Mouse (Mus musculus) liver, postnatal 0 days (tissue): ENCODE measurements at regions not wholly inside any gene's neighbourhood (a gene's known extent, or its start where the extent isn't known, plus 50 kb on each side); places are given as distances from the start of the nearest gene placed in this dataset.

ENCODE experiments used
- CTCF ChIP-seq: sonication (generic); IDR thresholded peaks from 2 replicates; pipeline ENCODE4 v1.5.1; 2016; ENCODE audit warnings: antibody characterized with exemption, low read depth
- EP300 ChIP-seq: IDR thresholded peaks from 2 replicates; pipeline ENCODE4 v1.6.1; 2016; ENCODE audit warnings: antibody characterized with exemption, low read depth, mild to moderate bottlenecking

GRCm38 (mm10) chr8:109415906-109416305, 77.9 kb upstream of the Pmfbp1 start:
- TF ChIP-seq EP300 (no peak), CTCF (no peak)
